Mouse (Mus musculus) myocyte (in vitro differentiated cells): Measurements from ENCODE around the gene Rnaseh1. TPM values are rescaled to one million over a fixed set of nuclear protein-coding genes. Genes with fewer than 3 reads are reported as not detected.

Experiments used
- H3K27me3 ChIP-seq: one replicate; pipeline ENCODE4 v1.6.1; 2011; ENCODE audit not compliant: control insufficient read depth, insufficient read depth, insufficient read length
- H3K36me3 ChIP-seq: one replicate; pipeline ENCODE4 v1.6.1; 2011; ENCODE audit not compliant: control insufficient read depth, insufficient read depth
- H3K4me2 ChIP-seq: one replicate; pipeline ENCODE4 v1.6.1; 2011; ENCODE audit warnings: low read depth, control low read depth
- H3K4me3 ChIP-seq: one replicate; pipeline ENCODE4 v1.5.1; 2011; ENCODE audit warnings: mild to moderate bottlenecking, control low read depth, moderate library complexity
- H3K79me2 ChIP-seq: one replicate; pipeline ENCODE4 v1.6.1; 2011; ENCODE audit not compliant: control insufficient read depth, insufficient read depth
- H3ac ChIP-seq: one replicate; pipeline ENCODE4 v1.6.1; 2011; ENCODE audit not compliant: control insufficient read depth, insufficient read length
- CEBPB ChIP-seq: IDR thresholded peaks from 2 replicates; pipeline ENCODE4 v1.6.1; 2011; ENCODE audit warnings: mild to moderate bottlenecking, moderate library complexity; ENCODE audit not compliant: poor library complexity, insufficient read depth, severe bottlenecking
- E2F4 ChIP-seq: IDR thresholded peaks from one replicate; pipeline ENCODE4 v1.6.1; 2011; ENCODE audit warnings: mild to moderate bottlenecking, control low read depth, moderate library complexity; ENCODE audit not compliant: insufficient read depth
- MAX ChIP-seq: IDR thresholded peaks from one replicate; pipeline ENCODE4 v1.6.1; 2011; ENCODE audit warnings: low read depth, mild to moderate bottlenecking, control low read depth
- MYOD1 ChIP-seq, 3 experiments: IDR thresholded peaks; one replicate each; pipeline ENCODE4 v1.6.1; 2011; ENCODE audit warnings: control low read depth in 2 of 3, low read depth in 2 of 3, mild to moderate bottlenecking in 2 of 3, moderate library complexity in 1 of 3; ENCODE audit not compliant: insufficient read length in 2 of 3, control insufficient read depth in 1 of 3
- MYOG ChIP-seq, 3 experiments: IDR thresholded peaks; one replicate each; pipeline ENCODE4 v1.6.1; 2011; ENCODE audit warnings: control low read depth in 2 of 3, low read depth in 2 of 3, mild to moderate bottlenecking in 2 of 3; ENCODE audit not compliant: insufficient read length in 2 of 3, control insufficient read depth in 1 of 3, insufficient read depth in 1 of 3
- POLR2A ChIP-seq: IDR thresholded peaks from one replicate; pipeline ENCODE4 v1.6.1; 2011; ENCODE audit warnings: low read depth, mild to moderate bottlenecking, control low read depth, moderate library complexity; ENCODE audit not compliant: insufficient read length
- POLR2AphosphoS2 ChIP-seq: IDR thresholded peaks from one replicate; pipeline ENCODE4 v1.6.1; 2011; ENCODE audit warnings: low read depth, control low read depth; ENCODE audit not compliant: insufficient read length
- REST ChIP-seq: IDR thresholded peaks from one replicate; pipeline ENCODE4 v1.6.1; 2011; ENCODE audit warnings: mild to moderate bottlenecking, control low read depth, moderate library complexity; ENCODE audit not compliant: insufficient read depth, insufficient read length
- SRF ChIP-seq: IDR thresholded peaks from one replicate; pipeline ENCODE4 v1.6.1; 2011; ENCODE audit warnings: low read depth; ENCODE audit not compliant: control insufficient read depth, insufficient read length
- TCF12 ChIP-seq: IDR thresholded peaks from one replicate; pipeline ENCODE4 v1.6.1; 2011; ENCODE audit warnings: mild to moderate bottlenecking, control low read depth; ENCODE audit not compliant: poor library complexity, insufficient read depth, severe bottlenecking
- TCF3 ChIP-seq: IDR thresholded peaks from one replicate; pipeline ENCODE4 v1.6.1; 2011; ENCODE audit warnings: low read depth, control low read depth; ENCODE audit not compliant: insufficient read length
- USF1 ChIP-seq: IDR thresholded peaks from one replicate; pipeline ENCODE4 v1.6.1; 2011; ENCODE audit warnings: low read depth, mild to moderate bottlenecking, control low read depth, moderate library complexity
- polyA plus RNA-seq: library from polyadenylated mRNA; unstranded; fragments of >200 nt; fragmentation: generic; extraction: Trizol; gene quantifications from one replicate; pipeline ENCODE4 v1.2.1, GENCODE M21; 2012; ENCODE audit warnings: missing spikeins

Gene Rnaseh1
- polyA plus RNA-seq, 1 experiment: 8.7 TPM

GRCm38 (mm10) chr12:28662628-28663027 lies 13.2 kb downstream of the Rnaseh1 start:
- no peaks in the 10 kb centered on the region for H3K36me3 ChIP-seq

GRCm38 (mm10) chr12:28666734-28667133 lies 17.3 kb downstream of the Rnaseh1 start:
- no peaks in the 10 kb centered on the region for H3K27me3 ChIP-seq

More at GRCm38 (mm10) chr12:28662628-28663027, 13.2 kb downstream of the Rnaseh1 start:
- no peaks in the 10 kb centered on the region for H3K27me3 ChIP-seq
- TF ChIP-seq E2F4 (no peak), TCF3 (no peak), MYOD1 (IDR thresholded peaks at IDR 0.05; ENCODE audit: control insufficient read depth in 1 of 3, insufficient read length in 2 of 3, low read depth in 2 of 3) (no peak), POLR2A (no peak), USF1 (no peak), REST (no peak), MAX (no peak), MYOG (IDR thresholded peaks at IDR 0.05; ENCODE audit: control insufficient read depth in 1 of 3, insufficient read depth in 1 of 3, insufficient read length in 2 of 3, low read depth in 2 of 3) (no peak), POLR2AphosphoS2 (no peak), CEBPB (no peak), SRF (no peak), TCF12 (no peak)
- no peak overlapping the region for H3ac ChIP-seq
- H3K4me2 ChIP-seq: no peak overlapping the region
- no peak overlapping the region for H3K4me3 ChIP-seq
- H3K79me2 ChIP-seq: no peaks in the 10 kb centered on the region

GRCm38 (mm10) chr12:28667287-28667686 lies 17.9 kb downstream of the Rnaseh1 start:
- Histone ChIP-seq H3K36me3 (no peaks in the 10 kb centered on the region), H3K79me2 (no peaks in the 10 kb centered on the region), H3K4me3 (no peak overlapping the region), H3K27me3 (no peaks in the 10 kb centered on the region), H3K4me2 (no peak overlapping the region), H3ac (no peak overlapping the region)
- TF ChIP-seq TCF12 (no peak), POLR2AphosphoS2 (no peak), E2F4 (no peak), POLR2A (no peak), SRF (no peak), MAX (no peak), MYOD1 (IDR thresholded peaks at IDR 0.05; ENCODE audit: control insufficient read depth in 1 of 3, insufficient read length in 2 of 3, low read depth in 2 of 3) (no peak), MYOG (IDR thresholded peaks at IDR 0.05; ENCODE audit: control insufficient read depth in 1 of 3, insufficient read depth in 1 of 3, insufficient read length in 2 of 3, low read depth in 2 of 3) (no peak), CEBPB (no peak), REST (no peak), TCF3 (no peak), USF1 (no peak)

More at GRCm38 (mm10) chr12:28666734-28667133, 17.3 kb downstream of the Rnaseh1 start:
- TF ChIP-seq E2F4: no peak
- TF ChIP-seq REST: no peak
- no peak for TF ChIP-seq MAX
- no peak for TF ChIP-seq SRF
- no peak for TF ChIP-seq USF1
- TF ChIP-seq CEBPB: no peak
- no peak for TF ChIP-seq TCF12
- TF ChIP-seq TCF3: no peak
- TF ChIP-seq MYOD1 (IDR thresholded peaks at IDR 0.05; ENCODE audit: control insufficient read depth in 1 of 3, insufficient read length in 2 of 3, low read depth in 2 of 3): no peak
- no peak for TF ChIP-seq POLR2AphosphoS2
- TF ChIP-seq POLR2A: no peak
- TF ChIP-seq MYOG (IDR thresholded peaks at IDR 0.05; ENCODE audit: control insufficient read depth in 1 of 3, insufficient read depth in 1 of 3, insufficient read length in 2 of 3, low read depth in 2 of 3): no peak
- Histone ChIP-seq H3K79me2 (no peaks in the 10 kb centered on the region), H3ac (no peak overlapping the region), H3K4me2 (no peak overlapping the region), H3K36me3 (no peaks in the 10 kb centered on the region), H3K4me3 (no peak overlapping the region)

GRCm38 (mm10) chr12:28674038-28674720 lies 24.8 kb downstream of the Rnaseh1 start:
- H3K4me2 ChIP-seq: no peak overlapping the region
- TF ChIP-seq POLR2AphosphoS2 (no peak), CEBPB (no peak), USF1 (no peak), MYOD1 (IDR thresholded peaks at IDR 0.05; ENCODE audit: control insufficient read depth in 1 of 3, insufficient read length in 2 of 3, low read depth in 2 of 3) (no peak), MAX (no peak), E2F4 (no peak), MYOG (IDR thresholded peaks at IDR 0.05; ENCODE audit: control insufficient read depth in 1 of 3, insufficient read depth in 1 of 3, insufficient read length in 2 of 3, low read depth in 2 of 3) (no peak), REST (no peak), SRF (no peak), TCF12 (no peak)
- no peaks in the 10 kb centered on the region for H3K79me2 ChIP-seq
- no peaks in the 10 kb centered on the region for H3K36me3 ChIP-seq
- peak overlapping the region; percentile 28 for H3K4me3 ChIP-seq
- no peak overlapping the region for H3ac ChIP-seq
- H3K27me3 ChIP-seq: no peaks in the 10 kb centered on the region
